Mouse (Mus musculus) neural tube, embryonic 14.5 days (tissue): ENCODE data around the gene Mdfi. TPM values are rescaled to one million over a fixed set of nuclear protein-coding genes. Genes with fewer than 3 reads are reported as not detected.

Experiments
- ATAC-seq: fragments of 200-750 bp; cut with Nextera tagmentation; 2 replicates; pipeline ENCODE4 v1.8.0; 2017; ENCODE audit warnings: low read depth, mild to moderate bottlenecking, moderate TSS enrichment, moderate library complexity
- H3K27ac ChIP-seq: fragments of 300-500 bp; sonication (generic); 2 replicates; pipeline ENCODE4 v1.5.1; 2014; ENCODE audit warnings: low read depth, mild to moderate bottlenecking, control low read depth, low read length, moderate library complexity, mixed read lengths
- H3K27me3 ChIP-seq: fragments of 300-500 bp; sonication (generic); 2 replicates; pipeline ENCODE4 v1.6.1; 2014; ENCODE audit warnings: low read length; ENCODE audit not compliant: control insufficient read depth, insufficient read depth
- H3K36me3 ChIP-seq: fragments of 300-500 bp; sonication (generic); 2 replicates; pipeline ENCODE4 v1.6.1; 2014; ENCODE audit warnings: low read length, mixed read lengths; ENCODE audit not compliant: control insufficient read depth, insufficient read depth
- H3K4me1 ChIP-seq: fragments of 300-500 bp; sonication (generic); 2 replicates; pipeline ENCODE4 v1.6.1; 2014; ENCODE audit warnings: low read length; ENCODE audit not compliant: control insufficient read depth, insufficient read depth
- H3K4me2 ChIP-seq: fragments of 300-500 bp; sonication (generic); 2 replicates; pipeline ENCODE4 v1.6.1; 2014; ENCODE audit warnings: mild to moderate bottlenecking, low read depth, low read length, control low read depth
- H3K4me3 ChIP-seq: fragments of 300-500 bp; sonication (generic); 2 replicates; pipeline ENCODE4 v1.5.1; 2014; ENCODE audit warnings: low read depth, low read length, control low read depth, mixed read lengths
- H3K9ac ChIP-seq: fragments of 300-500 bp; sonication (generic); replicated peaks from 2 replicates; pipeline ENCODE4 v1.6.1; 2014; ENCODE audit warnings: low read depth, mild to moderate bottlenecking, control low read depth, low read length, mixed read lengths
- H3K9me3 ChIP-seq: fragments of 300-500 bp; sonication (generic); 2 replicates; pipeline ENCODE4 v1.6.1; 2016; ENCODE audit warnings: low read length; ENCODE audit not compliant: control insufficient read depth
- WGBS: fragments of 180-500 bp; shearing (Covaris S2); extraction: QIAGEN DNeasy Blood & Tissue Kit; methylation state at CpG from one replicate; pipeline ENCODE4 v1.1.7; 2014; 5-methylcytosine and 5-hydroxymethylcytosine counted together
- polyA plus RNA-seq: library from polyadenylated mRNA; unstranded; fragments of >200 nt; fragmentation: Nextera tagmentation; extraction: Ambion mirVana; gene quantifications from 2 replicates; pipeline ENCODE4 v1.2.1, GENCODE M21; 2014

Gene Mdfi
- polyA plus RNA-seq, 1 experiment from 2014 or later, result 2.7 TPM

GRCm38 (mm10) chr17:47784411-47784810, 50.1 kb downstream of the Mdfi start:
- no peaks in the 10 kb centered on the region for H3K27me3 ChIP-seq
- no peaks in the 10 kb centered on the region for H3K9me3 ChIP-seq
- ATAC-seq, result no peak
- no peaks in the 10 kb centered on the region for H3K36me3 ChIP-seq
- no peak overlapping the region for H3K4me3 ChIP-seq
- H3K4me2 ChIP-seq, result no peak overlapping the region
- H3K9ac ChIP-seq, result no peak overlapping the region
- H3K27ac ChIP-seq, result no peak overlapping the region
- H3K4me1 ChIP-seq, result no peaks in the 10 kb centered on the region
- 86% methylated on average over 6 of the region's 6 CpGs for WGBS

GRCm38 (mm10) chr17:47783445-47784223, 50.9 kb downstream of the Mdfi start:
- WGBS, result 83% methylated on average over 8 of the region's 8 CpGs
- Histone ChIP-seq H3K27ac (no peak overlapping the region), H3K27me3 (no peaks in the 10 kb centered on the region), H3K4me1 (no peaks in the 10 kb centered on the region), H3K4me3 (no peak overlapping the region), H3K9me3 (no peaks in the 10 kb centered on the region), H3K36me3 (no peaks in the 10 kb centered on the region), H3K4me2 (no peak overlapping the region), H3K9ac (no peak overlapping the region)
- ATAC-seq, result no peak

- WGBS, result 82% methylated on average over 3 of the region's 3 CpGs
- H3K4me2 ChIP-seq, result no peak overlapping the region
Measured at GRCm38 (mm10) chr17:47782486-47782885, 52.0 kb downstream of the Mdfi start.

GRCm38 (mm10) chr17:47780470-47780869, 54.0 kb downstream of the Mdfi start:
- no peak for ATAC-seq
- H3K4me3 ChIP-seq, result no peak overlapping the region
- 87% methylated on average over 10 of the region's 10 CpGs for WGBS
- H3K4me1 ChIP-seq, result no peaks in the 10 kb centered on the region
- H3K36me3 ChIP-seq, result no peaks in the 10 kb centered on the region
- no peak overlapping the region for H3K27ac ChIP-seq
- H3K9ac ChIP-seq, result no peak overlapping the region
- no peaks in the 10 kb centered on the region for H3K27me3 ChIP-seq
- H3K9me3 ChIP-seq, result no peaks in the 10 kb centered on the region
- no peak overlapping the region for H3K4me2 ChIP-seq

More at GRCm38 (mm10) chr17:47782486-47782885, 52.0 kb downstream of the Mdfi start:
- Histone ChIP-seq H3K36me3 (no peaks in the 10 kb centered on the region), H3K4me1 (no peaks in the 10 kb centered on the region), H3K4me3 (no peak overlapping the region), H3K27ac (no peak overlapping the region), H3K9me3 (no peaks in the 10 kb centered on the region), H3K27me3 (no peaks in the 10 kb centered on the region), H3K9ac (no peak overlapping the region)
- ATAC-seq, result no peak

GRCm38 (mm10) chr17:47777141-47777540, 57.4 kb downstream of the Mdfi start:
- H3K36me3 ChIP-seq, result no peaks in the 10 kb centered on the region
- no peak overlapping the region for H3K4me3 ChIP-seq
- H3K9me3 ChIP-seq, result no peaks in the 10 kb centered on the region
- no peaks in the 10 kb centered on the region for H3K27me3 ChIP-seq
- no peak overlapping the region for H3K27ac ChIP-seq
- no peak overlapping the region for H3K9ac ChIP-seq
- no peak for ATAC-seq
- no peaks in the 10 kb centered on the region for H3K4me1 ChIP-seq
- no peak overlapping the region for H3K4me2 ChIP-seq
- 70% methylated on average over 2 of the region's 2 CpGs for WGBS

GRCm38 (mm10) chr17:47773604-47774003, 60.9 kb downstream of the Mdfi start:
- no peaks in the 10 kb centered on the region for H3K9me3 ChIP-seq
- no peak overlapping the region for H3K27ac ChIP-seq
- WGBS, result 68% methylated on average over 6 of the region's 6 CpGs
- no peak overlapping the region for H3K4me2 ChIP-seq
- no peak for ATAC-seq
- no peak overlapping the region for H3K9ac ChIP-seq
- H3K36me3 ChIP-seq, result no peaks in the 10 kb centered on the region
- no peaks in the 10 kb centered on the region for H3K4me1 ChIP-seq
- no peaks in the 10 kb centered on the region for H3K27me3 ChIP-seq
- H3K4me3 ChIP-seq, result no peak overlapping the region

GRCm38 (mm10) chr17:47769389-47770299, 64.8 kb downstream of the Mdfi start:
- ATAC-seq, result no peak
- Histone ChIP-seq H3K4me3 (no peak overlapping the region), H3K36me3 (no peaks in the 10 kb centered on the region), H3K9ac (no peak overlapping the region), H3K27me3 (no peaks in the 10 kb centered on the region), H3K9me3 (no peaks in the 10 kb centered on the region), H3K4me2 (no peak overlapping the region), H3K4me1 (no peaks in the 10 kb centered on the region), H3K27ac (no peak overlapping the region)
- WGBS, result 87% methylated on average over 11 of the region's 11 CpGs

- Histone ChIP-seq H3K4me1 (no peaks in the 10 kb centered on the region), H3K27ac (no peak overlapping the region), H3K27me3 (no peaks in the 10 kb centered on the region), H3K9me3 (no peaks in the 10 kb centered on the region), H3K4me2 (no peak overlapping the region), H3K4me3 (no peak overlapping the region), H3K36me3 (no peaks in the 10 kb centered on the region), H3K9ac (no peak overlapping the region)
- WGBS, result 47% methylated on average over 12 of the region's 12 CpGs
- no peak for ATAC-seq
Measured at GRCm38 (mm10) chr17:47768707-47769276, 65.7 kb downstream of the Mdfi start.
